Mouse (Mus musculus) small intestine, adult 2 months (tissue): Measurements from ENCODE around the gene 4833439L19Rik.

Experiments
- CTCF ChIP-seq: fragments of 200-500 bp; IDR thresholded peaks from 2 replicates; pipeline ENCODE4 v1.5.1; 2012; ENCODE audit warnings: low read depth, mild to moderate bottlenecking, control low read depth, inconsistent platforms, low read length, moderate library complexity, mixed read lengths; ENCODE audit not compliant: insufficient replicate concordance, insufficient read length; ENCODE audit errors: extremely low read depth
- POLR2A ChIP-seq: fragments of 200-500 bp; IDR thresholded peaks from 2 replicates; pipeline ENCODE4 v1.6.1; 2012; ENCODE audit warnings: low read depth, mild to moderate bottlenecking, control low read depth, inconsistent platforms, low read length, moderate library complexity

GRCm38 (mm10) chr13:54562562-54562961 is 2.7 kb downstream of the 4833439L19Rik start:
- TF ChIP-seq CTCF = no peak
- no peak for TF ChIP-seq POLR2A
